Mouse (Mus musculus) brown adipose tissue, adult 24 weeks (tissue): ENCODE measurements around the gene Zglp1. TPM values are rescaled to one million over a fixed set of nuclear protein-coding genes. Genes with fewer than 3 reads are reported as not detected.

ENCODE experiments used
- H3K27ac ChIP-seq: fragments of 200-500 bp; replicated peaks from 2 replicates; pipeline ENCODE4 v1.5.1; 2012; ENCODE audit warnings: low read depth, mild to moderate bottlenecking, low read length
- H3K4me1 ChIP-seq: fragments of 200-500 bp; 2 replicates; pipeline ENCODE4 v1.6.1; 2012; ENCODE audit warnings: low read length, mixed read lengths; ENCODE audit not compliant: control insufficient read depth, insufficient read depth, insufficient read length
- H3K4me3 ChIP-seq: fragments of 200-500 bp; 2 replicates; pipeline ENCODE4 v1.5.1; 2012; ENCODE audit warnings: low read depth, mild to moderate bottlenecking, low read length, moderate library complexity; ENCODE audit not compliant: insufficient read depth
- polyA plus RNA-seq: library from polyadenylated mRNA; stranded (reverse); fragments of >200 nt; gene quantifications from 2 replicates; pipeline ENCODE4 v1.2.4, GENCODE M21; 2012; ENCODE audit not compliant: missing spikeins, insufficient read depth, insufficient read length

Gene Zglp1
- polyA plus RNA-seq, 1 experiment, result not detected

DNA sequence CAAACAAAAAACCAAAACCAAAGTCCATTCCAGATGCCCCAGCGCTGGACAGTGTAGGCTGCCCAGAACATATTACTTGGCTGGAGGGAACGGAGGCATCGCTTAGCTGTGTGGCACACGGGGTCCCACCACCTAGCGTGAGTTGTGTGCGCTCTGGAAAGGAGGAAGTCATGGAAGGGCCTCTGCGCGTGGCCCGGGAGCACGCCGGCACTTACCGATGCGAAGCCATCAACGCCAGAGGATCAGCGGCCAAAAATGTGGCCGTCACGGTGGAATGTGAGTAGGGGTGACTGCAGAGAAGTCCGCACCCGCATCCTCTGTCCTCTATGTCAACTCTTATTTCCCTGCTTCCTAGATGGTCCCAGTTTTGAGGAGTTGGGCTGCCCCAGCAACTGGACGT is 30.7 kb downstream of the Zglp1 start:
- no peak overlapping the region for H3K4me3 ChIP-seq
- H3K4me1 ChIP-seq, result no peaks in the 10 kb centered on the region

DNA sequence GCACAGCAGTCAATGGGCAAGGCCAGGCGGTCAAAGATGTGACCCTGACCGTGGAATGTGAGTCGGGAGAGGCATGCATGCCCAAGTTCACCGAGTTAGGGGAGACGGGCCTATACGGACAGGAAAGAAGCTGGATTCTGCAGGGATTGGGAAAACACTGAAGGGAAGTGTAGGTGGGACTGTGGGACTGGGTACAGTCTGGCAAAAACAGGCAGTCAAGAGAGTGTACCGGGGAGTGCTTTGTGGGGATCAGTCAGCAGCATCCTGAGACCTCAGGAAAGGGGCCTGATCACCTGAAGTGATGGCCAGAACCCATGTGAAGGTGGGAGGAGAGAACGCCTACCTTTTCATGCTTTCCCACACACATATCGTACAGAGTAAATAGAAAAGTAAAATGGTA is 31.3 kb downstream of the Zglp1 start:
- Histone ChIP-seq H3K27ac (no peak overlapping the region), H3K4me3 (no peak overlapping the region), H3K4me1 (no peaks in the 10 kb centered on the region)

More for the DNA sequence above, 30.7 kb downstream of the Zglp1 start:
- no peak overlapping the region for H3K27ac ChIP-seq

- peaks cover 6% of the 10 kb centered on the region for H3K4me1 ChIP-seq
- no peak overlapping the region for H3K4me3 ChIP-seq
- H3K27ac ChIP-seq, result no peak overlapping the region
Measured at GRCm38 (mm10) chr9:21034481-21035085, 32.3 kb downstream of the Zglp1 start.

- peak overlapping the region; percentile 55 for H3K4me3 ChIP-seq
- H3K27ac ChIP-seq, result no peak overlapping the region
- H3K4me1 ChIP-seq, result peaks cover 9% of the 10 kb centered on the region
Measured at GRCm38 (mm10) chr9:21033136-21033535, 33.8 kb downstream of the Zglp1 start.

GRCm38 (mm10) chr9:21032491-21032890 is 34.4 kb downstream of the Zglp1 start:
- Histone ChIP-seq H3K4me3 (peak overlapping the region; percentile 55), H3K4me1 (peaks cover 9% of the 10 kb centered on the region), H3K27ac (no peak overlapping the region)

GRCm38 (mm10) chr9:21031896-21032351 is 35.0 kb downstream of the Zglp1 start, which contains the start of gene Icam5:
TSS of gene Icam5 (plus strand) at chr9:21032073.
- Histone ChIP-seq H3K4me1 (peaks cover 9% of the 10 kb centered on the region), H3K27ac (0 out of 2 replicates have a peak within 1 kb of the TSS, but pooled peaks have one; percentile 16)

GRCm38 (mm10) chr9:21031251-21031895 is 35.5 kb downstream of the Zglp1 start:
- Histone ChIP-seq H3K27ac (0 out of 2 replicates have a peak overlapping the region, but pooled peaks have one; percentile 16), H3K4me1 (peaks cover 9% of the 10 kb centered on the region), H3K4me3 (peak overlapping the region; percentile 55)

More at GRCm38 (mm10) chr9:21031896-21032351, 35.0 kb downstream of the Zglp1 start, which contains the start of gene Icam5:
- peak within 1 kb of the TSS; percentile 55 for H3K4me3 ChIP-seq

- peaks cover 9% of the 10 kb centered on the region for H3K4me1 ChIP-seq
- H3K4me3 ChIP-seq, result peak overlapping the region; percentile 55
- 0 out of 2 replicates have a peak overlapping the region, but pooled peaks have one; percentile 16 for H3K27ac ChIP-seq
Measured at GRCm38 (mm10) chr9:21030781-21031250, 36.1 kb downstream of the Zglp1 start.

DNA sequence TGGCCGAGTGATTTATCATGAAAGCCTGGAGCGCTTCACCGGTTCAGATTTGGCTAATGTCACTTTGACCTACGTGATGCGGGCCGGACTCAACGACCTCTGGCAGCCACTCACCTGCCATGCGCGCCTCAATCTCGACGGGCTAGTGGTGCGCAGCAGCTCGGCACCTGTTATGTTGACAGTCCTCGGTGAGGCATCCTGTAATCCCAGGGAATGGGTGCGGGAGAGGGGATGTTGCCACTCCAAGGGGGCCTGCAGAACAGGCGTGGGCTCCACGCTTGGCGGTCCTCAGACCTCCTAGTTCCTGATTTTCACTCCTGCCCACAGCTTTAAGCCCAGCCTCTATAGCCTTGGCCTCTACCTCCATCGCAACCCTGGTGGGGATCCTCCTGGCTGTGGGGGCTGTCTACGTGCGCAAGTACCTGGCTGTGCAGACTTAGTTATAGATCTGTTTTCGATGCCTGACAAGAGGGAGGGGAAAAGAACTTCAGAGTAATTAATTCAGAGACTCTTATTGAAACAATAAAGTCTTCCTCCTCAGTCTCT is 36.8 kb downstream of the Zglp1 start:
- no peak overlapping the region for H3K27ac ChIP-seq
- peak overlapping the region; percentile 43 for H3K4me3 ChIP-seq

DNA sequence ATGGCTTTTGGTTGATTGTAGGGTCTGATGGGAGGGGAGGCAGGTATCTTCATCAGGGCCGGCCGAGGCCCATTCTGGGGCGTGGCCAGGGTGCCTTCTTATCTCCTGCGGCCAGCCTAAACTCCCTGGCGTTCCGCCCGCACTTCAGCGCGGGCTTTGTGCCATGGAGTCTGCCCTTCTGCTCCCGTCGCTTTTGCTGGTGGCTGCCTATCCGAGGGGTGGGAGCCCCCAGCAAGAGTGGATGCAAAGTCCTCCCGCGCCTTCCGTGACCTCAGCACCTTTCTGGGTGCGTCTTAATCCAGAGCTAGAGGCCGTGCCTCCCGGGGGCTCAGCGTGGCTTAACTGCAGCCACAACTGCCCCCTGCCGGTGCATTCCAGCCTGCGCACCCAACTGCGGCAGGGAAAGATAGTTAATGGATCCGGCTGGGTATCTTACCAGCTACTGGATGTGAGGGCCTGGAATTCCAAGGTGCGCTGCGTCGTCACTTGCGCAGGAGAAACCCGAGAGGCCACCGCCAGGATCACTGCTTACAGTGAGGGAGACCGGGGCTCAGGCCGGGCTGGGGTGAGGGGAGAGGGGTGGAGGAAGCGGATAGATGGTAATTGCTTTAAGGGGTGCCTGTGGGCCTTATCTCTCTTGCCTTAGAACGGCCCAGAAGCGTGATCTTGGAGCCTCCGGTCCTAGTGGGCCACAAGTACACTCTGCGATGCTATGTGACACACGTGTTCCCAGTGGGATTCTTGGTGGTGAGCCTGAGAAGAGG is 37.4 kb downstream of the Zglp1 start, which contains the start of gene Icam4:
Icam4 (plus strand) TSS at position 83 of the 764 bp plus-strand sequence.
- H3K4me3 ChIP-seq, result peak within 1 kb of the TSS; percentile 45
- H3K27ac ChIP-seq, result no peak within 1 kb of the TSS
- peaks cover 9% of the 10 kb centered on the region for H3K4me1 ChIP-seq

More for the DNA sequence above, 36.8 kb downstream of the Zglp1 start:
- peaks cover 9% of the 10 kb centered on the region for H3K4me1 ChIP-seq

DNA sequence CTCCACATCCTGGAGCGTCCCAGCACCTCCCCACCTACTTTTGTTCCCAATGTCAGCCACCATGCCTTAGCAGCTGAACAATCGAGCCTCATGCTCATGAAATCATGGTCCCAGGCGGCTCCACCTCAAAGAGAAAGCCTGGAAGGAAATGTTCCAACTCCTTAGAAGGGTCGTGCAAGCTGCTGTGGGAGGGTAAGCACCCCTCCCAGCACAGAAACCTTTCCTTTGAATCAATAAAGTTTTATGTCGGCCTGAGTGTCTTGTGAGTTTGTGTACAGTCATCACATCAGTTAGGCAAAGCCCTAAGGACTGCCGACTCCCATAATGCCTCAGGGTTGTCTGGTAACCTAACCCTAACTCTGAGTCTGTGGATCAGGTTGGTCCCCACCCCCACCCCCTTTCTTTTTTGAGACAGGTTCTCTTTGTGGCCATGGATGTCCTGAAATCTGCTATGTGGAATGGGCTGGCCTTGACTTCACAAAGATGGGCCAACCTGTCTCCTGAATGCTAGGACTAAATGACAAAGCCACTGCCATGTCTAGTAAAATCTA is 38.3 kb downstream of the Zglp1 start:
- H3K27ac ChIP-seq, result no peak overlapping the region
- H3K4me1 ChIP-seq, result peaks cover 9% of the 10 kb centered on the region
- H3K4me3 ChIP-seq, result no peak overlapping the region

- Histone ChIP-seq H3K27ac (no peak overlapping the region), H3K4me1 (peaks cover 9% of the 10 kb centered on the region), H3K4me3 (no peak overlapping the region)
Measured at GRCm38 (mm10) chr9:21027774-21028290, 39.1 kb downstream of the Zglp1 start.

DNA sequence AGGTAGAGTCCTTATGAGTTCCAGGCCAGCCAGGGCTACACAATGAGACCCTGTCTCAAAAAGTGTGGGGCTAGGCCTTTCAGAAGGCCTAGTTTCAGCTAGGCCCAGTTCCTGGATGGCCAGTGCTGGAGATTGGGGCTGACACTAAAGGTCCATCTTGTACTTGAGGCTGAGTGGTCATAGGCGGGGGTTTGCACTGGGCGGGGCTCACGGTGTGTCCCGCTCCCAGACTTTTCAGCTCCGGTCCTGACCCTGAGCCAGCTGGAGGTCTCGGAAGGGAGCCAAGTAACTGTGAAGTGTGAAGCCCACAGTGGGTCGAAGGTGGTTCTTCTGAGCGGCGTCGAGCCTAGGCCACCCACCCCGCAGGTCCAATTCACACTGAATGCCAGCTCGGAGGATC is 40.0 kb downstream of the Zglp1 start:
- Histone ChIP-seq H3K27ac (no peak overlapping the region), H3K4me1 (peaks cover 9% of the 10 kb centered on the region), H3K4me3 (no peak overlapping the region)

GRCm38 (mm10) chr9:21025258-21025810 is 41.6 kb downstream of the Zglp1 start:
- Histone ChIP-seq H3K4me3 (no peak overlapping the region), H3K27ac (no peak overlapping the region), H3K4me1 (peaks cover 9% of the 10 kb centered on the region)
